Mouse (Mus musculus): ENCODE data around the gene Tmem181a.
"Not testable (repeated sequence)": the region's sequence is repeated elsewhere in the genome, so short reads cannot be mapped to it uniquely, and the experiment has no call there.

Gene Tmem181a

DNA sequence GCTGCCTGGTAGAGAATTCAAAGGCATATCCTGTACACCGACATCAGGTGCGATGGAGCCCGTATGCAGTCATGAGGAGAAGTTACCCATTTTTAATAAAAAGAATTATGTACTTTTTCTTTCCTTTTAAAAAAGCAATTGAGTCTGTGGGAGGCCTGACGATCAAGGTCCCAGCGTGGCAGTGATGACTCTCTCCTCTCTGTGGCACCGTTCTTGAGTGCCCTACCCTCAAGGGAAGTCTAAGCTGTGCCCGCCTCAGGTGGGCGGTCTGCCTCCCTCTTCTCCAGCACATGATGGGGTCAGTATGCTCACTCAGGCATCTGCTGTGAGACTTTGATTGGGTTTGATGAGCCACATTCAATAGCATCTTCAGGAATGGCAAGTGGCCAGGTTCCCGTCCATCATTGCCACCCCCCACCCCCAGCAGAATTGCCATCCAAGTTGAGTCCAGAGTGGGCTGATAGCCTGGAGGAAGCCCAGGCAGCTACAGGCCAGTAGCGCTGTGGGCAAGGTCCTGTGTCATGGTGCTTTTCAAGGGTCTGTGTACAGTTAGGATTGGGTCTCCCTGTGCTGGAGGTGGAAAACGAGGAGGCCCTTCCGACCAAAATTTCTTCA, 49.1 kb downstream of the Tmem181a start:
- DNase-seq (ENCODE audit: low read depth) = not testable (repeated sequence)

GRCm38 (mm10) chr17:6306503-6306902, 49.8 kb downstream of the Tmem181a start:
- DNase-seq (ENCODE audit: low read depth) = not testable (repeated sequence)

GRCm38 (mm10) chr17:6311716-6312115, 55.1 kb downstream of the Tmem181a start:
- not testable (repeated sequence) for DNase-seq (ENCODE audit: low read depth)

DNA sequence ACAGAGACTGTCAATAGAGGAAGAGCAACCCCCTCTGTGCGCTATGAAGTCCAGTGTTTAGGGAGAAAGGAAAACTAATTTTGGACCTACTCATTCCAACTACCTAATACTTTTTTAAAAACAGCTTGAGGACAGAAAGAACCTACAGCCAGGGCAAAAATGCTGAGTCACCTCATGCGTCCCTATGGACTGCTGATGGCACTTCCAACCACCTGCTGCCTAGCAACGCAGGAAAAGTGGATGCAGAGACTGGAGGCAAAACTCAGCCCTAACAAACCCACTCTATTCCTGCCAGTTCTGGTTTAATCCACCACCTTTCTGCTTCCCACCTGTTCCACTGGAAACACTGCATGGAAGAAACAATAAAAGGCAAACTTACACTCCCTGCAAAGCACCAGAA, 56.1 kb downstream of the Tmem181a start:
- DNase-seq (ENCODE audit: low read depth) = not testable (repeated sequence)

DNA sequence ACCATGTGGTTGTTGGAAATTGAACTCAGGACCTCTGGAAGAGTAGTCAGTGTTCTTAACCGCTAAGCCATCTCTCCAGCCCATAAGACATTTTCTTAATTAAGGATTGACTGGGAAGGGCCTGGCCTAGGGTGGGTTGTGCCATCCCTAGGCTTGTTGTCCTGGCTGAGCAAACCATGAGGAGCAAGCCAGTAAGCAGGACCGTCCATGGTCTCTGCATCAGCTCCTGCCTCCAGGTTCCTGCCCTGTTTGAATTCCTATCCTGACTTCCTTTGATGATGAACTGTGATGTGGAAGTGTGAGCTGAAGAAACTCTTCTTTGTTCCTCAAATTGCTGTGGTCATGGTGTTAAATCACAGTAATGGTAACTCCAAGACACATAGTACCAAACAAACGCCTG, 57.8 kb downstream of the Tmem181a start:
- DNase-seq (ENCODE audit: low read depth) = not testable (repeated sequence)

- not testable (repeated sequence) for DNase-seq (ENCODE audit: low read depth)
Measured at GRCm38 (mm10) chr17:6315706-6316105, 59.0 kb downstream of the Tmem181a start.

- DNase-seq (ENCODE audit: low read depth) = not testable (repeated sequence)
Measured at GRCm38 (mm10) chr17:6316379-6317126, 59.9 kb downstream of the Tmem181a start.

GRCm38 (mm10) chr17:6317339-6317985, 60.8 kb downstream of the Tmem181a start, which contains the start of gene Dynlt1a:
TSS of gene Dynlt1a (minus strand) at chr17:6317500.
- peak; percentile 58 for DNase-seq (ENCODE audit: low read depth)

DNA sequence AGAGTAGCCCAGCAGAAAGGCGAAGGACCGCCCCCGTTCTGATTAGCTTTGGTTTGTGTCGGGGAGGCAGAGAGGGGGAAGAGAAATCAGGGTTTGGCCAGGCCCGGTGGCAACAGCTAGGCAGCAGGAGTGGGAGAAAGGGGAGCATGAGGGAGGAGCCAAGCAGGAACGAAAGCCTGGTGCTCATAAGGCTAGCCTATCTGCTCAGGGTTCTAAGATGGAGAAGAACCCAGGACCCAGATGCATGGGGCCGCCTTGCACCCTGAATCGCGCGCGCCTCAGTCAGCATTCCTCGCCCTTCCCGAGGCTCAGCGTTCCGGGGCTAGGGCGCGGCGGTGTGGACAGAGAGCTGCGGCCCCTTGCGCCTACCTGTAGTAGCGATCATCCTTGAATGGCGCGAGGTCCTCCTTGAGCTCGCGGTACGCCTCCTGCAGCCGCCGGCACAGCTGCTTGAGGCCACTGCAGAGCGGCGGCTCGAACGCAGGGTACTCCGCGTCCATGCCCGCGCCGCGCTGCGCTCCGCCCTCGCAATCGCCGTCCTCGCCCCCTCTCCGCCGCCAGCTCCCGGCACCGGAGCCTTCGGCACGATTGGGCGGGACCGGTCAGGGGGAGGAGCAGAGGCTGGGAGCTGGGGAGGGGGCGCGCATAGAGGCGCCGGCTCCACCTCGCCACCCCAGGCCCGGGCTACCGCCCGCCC, 64.6 kb downstream of the Tmem181a start:
- not testable (repeated sequence) for DNase-seq (ENCODE audit: low read depth)

DNA sequence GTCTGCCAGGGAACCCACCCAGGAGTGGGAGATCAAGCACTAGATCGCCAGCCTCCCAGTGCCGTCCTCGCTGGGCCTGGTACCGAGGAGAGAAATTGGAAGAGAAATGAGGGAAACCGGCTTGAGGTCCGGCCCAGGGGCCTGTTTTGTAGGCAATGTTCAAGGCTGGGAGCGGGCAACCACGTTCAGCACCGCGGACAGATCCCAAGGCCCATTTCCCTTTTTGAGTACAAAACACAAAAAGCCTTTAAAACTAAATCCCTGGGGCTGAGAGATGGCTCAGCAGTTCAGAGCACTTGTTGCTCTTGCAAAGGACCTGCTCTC, 65.1 kb downstream of the Tmem181a start:
- not testable (repeated sequence) for DNase-seq (ENCODE audit: low read depth)

DNA sequence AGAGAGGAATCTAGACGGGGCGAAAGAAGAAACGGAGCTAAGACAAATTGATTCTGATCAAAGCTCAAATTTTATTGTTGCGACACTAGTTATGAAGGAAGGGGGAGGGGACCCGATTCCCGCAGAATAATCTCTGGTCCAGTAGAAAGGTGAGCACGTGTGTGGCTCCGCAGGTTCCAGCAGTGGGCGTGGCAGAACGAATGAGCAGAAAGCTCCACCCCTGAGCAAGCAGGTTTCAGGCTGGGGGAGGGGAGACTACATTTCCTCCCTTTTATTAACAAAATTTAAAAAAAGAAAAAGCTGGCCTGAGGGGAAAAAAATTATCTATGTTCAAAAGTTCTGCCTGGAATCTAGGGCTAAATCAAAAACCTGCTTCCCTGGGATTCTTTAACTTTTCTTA, 68.4 kb downstream of the Tmem181a start:
- DNase-seq (ENCODE audit: low read depth) = not testable (repeated sequence)

DNA sequence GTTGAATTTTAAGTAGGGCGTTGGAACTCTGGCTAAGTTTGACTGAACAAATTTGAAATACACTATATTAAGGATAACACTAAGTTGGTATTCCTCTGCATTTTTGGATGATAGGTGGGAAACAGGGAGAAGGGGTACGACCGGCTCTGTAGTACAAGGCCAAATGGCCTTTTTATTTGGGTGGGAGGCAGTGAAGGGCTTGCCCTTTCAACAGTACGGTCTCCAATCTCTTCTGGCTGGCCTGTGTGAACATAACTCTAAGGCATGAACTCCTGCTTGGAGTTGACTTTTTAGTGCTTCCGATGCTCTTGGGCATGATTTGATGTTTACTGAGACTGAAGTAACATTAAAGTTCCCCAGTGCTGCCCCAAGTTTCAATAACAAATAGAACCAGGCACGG, 68.9 kb downstream of the Tmem181a start:
- not testable (repeated sequence) for DNase-seq (ENCODE audit: low read depth)

DNA sequence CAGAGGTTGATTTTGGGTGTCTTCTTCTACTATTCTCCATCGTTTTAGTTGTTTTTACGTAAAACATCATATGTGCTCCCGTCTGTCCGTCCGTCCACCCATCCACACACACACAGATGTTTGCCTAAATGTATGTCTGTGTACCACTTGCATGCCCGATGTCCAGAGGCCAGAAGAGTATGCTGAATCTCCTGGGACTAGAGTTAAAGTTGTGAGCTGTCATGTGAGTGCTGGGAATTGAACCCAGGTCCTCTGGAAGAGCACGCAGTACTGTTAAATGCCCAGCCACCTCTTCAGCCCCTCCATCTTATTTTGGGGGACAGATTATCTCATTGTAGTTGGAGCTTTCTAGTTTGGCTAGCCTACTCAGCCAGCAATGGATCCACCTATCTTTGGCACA, 70.9 kb downstream of the Tmem181a start:
- not testable (repeated sequence) for DNase-seq (ENCODE audit: low read depth)

GRCm38 (mm10) chr17:6328997-6329396, 72.3 kb downstream of the Tmem181a start:
- DNase-seq (ENCODE audit: low read depth) = not testable (repeated sequence)

- not testable (repeated sequence) for DNase-seq (ENCODE audit: low read depth)
Measured at GRCm38 (mm10) chr17:6342606-6343294, 86.1 kb downstream of the Tmem181a start.

- not testable (repeated sequence) for DNase-seq (ENCODE audit: low read depth)
Measured at GRCm38 (mm10) chr17:6355256-6355655, 98.6 kb downstream of the Tmem181a start.
